Comparison of ENCODE assay signal across 9 mouse cellular contexts in genomic region chr15:89174889-89175339, GRCm38 (mm10). TPM values are rescaled to one million over a fixed set of nuclear protein-coding genes. Genes with fewer than 3 reads are reported as not detected.
A peak's percentile ranks its signal among the peaks of the same experiment; 100 is the strongest.
DNase-seq lines count a peak whose midpoint lies in the region; ATAC-seq and TF ChIP-seq lines count a peak whose summit lies in the region.
"Had no signal": no experiment of that assay in that cellular context is flagged by ENCODE, and none has a peak within 500 bp of the region (broad histone marks: within the 10 kb centered on the region; RNA-seq: fewer than 3 reads in every experiment).

No protein-coding gene starts in this region.

- no peaks in the 10 kb centered on the region for H3K36me3 ChIP-seq in embryonic facial prominence, embryonic 13.5 days
- no peaks in the 10 kb centered on the region for H3K36me3 ChIP-seq in intestine, embryonic 16.5 days (ENCODE audit: control insufficient read depth, insufficient read depth, low read length)
- no peaks in the 10 kb centered on the region for H3K36me3 ChIP-seq in myocyte (ENCODE audit: control insufficient read depth, insufficient read depth)

- peak; percentile 65 for DNase-seq in left cerebral cortex, postnatal 4 days
- no peak for DNase-seq in left cerebral cortex, adult 2 months (ENCODE audit: extremely low spot score in 1 of 2, low spot score in 2 of 2)
- no peak for DNase-seq in gastrocnemius, postnatal 4 days (ENCODE audit: low spot score in 2 of 2)
- DNase-seq in left cerebral cortex, adult 8-10 months (ENCODE audit: low spot score in 2 of 2), result no peak
- DNase-seq: gastrocnemius, postnatal 14 days; layer of hippocampus, postnatal 36 days had no signal

- H3K4me2 ChIP-seq in embryonic facial prominence, embryonic 13.5 days, result peak overlapping the region; percentile 99
- peak overlapping the region; percentile 99; the same call in 1 of the 2 replicates for H3K4me2 ChIP-seq in intestine, embryonic 16.5 days (ENCODE audit: low read depth, low read length)
- H3K4me2 ChIP-seq in myocyte (ENCODE audit: low read depth), result no peak overlapping the region

- H3K4me1 ChIP-seq in embryonic facial prominence, embryonic 13.5 days, result peaks cover 96% of the 10 kb centered on the region
- peaks cover 85% of the 10 kb centered on the region for H3K4me1 ChIP-seq in intestine, embryonic 16.5 days (ENCODE audit: control insufficient read depth, insufficient read depth, low read length)

- H3K9ac ChIP-seq in embryonic facial prominence, embryonic 13.5 days, result no peak overlapping the region
- peak overlapping the region; percentile 83 for H3K9ac ChIP-seq in intestine, embryonic 16.5 days (ENCODE audit: low read depth, low read length)

- WGBS in embryonic facial prominence, embryonic 13.5 days, result 58% methylated on average over 11 of the region's 11 CpGs
- whole genome bisulfite sequencing in intestine, embryonic 16.5 days, result 46% methylated on average over 11 of the region's 11 CpGs

- no peak for TF ChIP-seq POLR2A in myocyte (IDR thresholded peaks at IDR 0.05; ENCODE audit: insufficient read length, low read depth)

- H3ac ChIP-seq in myocyte (ENCODE audit: control insufficient read depth, insufficient read length), result no peak overlapping the region

- H3K4me3 ChIP-seq in left cerebral cortex, adult 2 months, result no peak overlapping the region
- H3K4me3 ChIP-seq in embryonic facial prominence, embryonic 13.5 days, result peak overlapping the region; percentile 55; the same call in 1 of the 2 replicates
- no peak overlapping the region for H3K4me3 ChIP-seq in intestine, embryonic 16.5 days (ENCODE audit: low read length)
- H3K4me3 ChIP-seq in myocyte, result no peak overlapping the region

- H3K79me2 ChIP-seq in myocyte (ENCODE audit: control insufficient read depth, insufficient read depth), result peaks cover 97% of the 10 kb centered on the region

- ATAC-seq in embryonic facial prominence, embryonic 13.5 days (ENCODE audit: insufficient number of reproducible peaks, insufficient read depth, low FRiP score, low TSS enrichment, low read depth), result no peak; the same call in 1 of the 2 replicates
- ATAC-seq in intestine, embryonic 16.5 days, result no peak

- intact Hi-C loops in left cerebral cortex, postnatal 4 days (cut with DNase I), result no loop called here
- intact Hi-C loops in left cerebral cortex, adult 2 months (cut with DNase I), result no loop called here

- no peaks in the 10 kb centered on the region for H3K9me3 ChIP-seq in embryonic facial prominence, embryonic 13.5 days
- H3K9me3 ChIP-seq in intestine, embryonic 16.5 days (ENCODE audit: control insufficient read depth, low read length), result no peaks in the 10 kb centered on the region

- TF ChIP-seq CTCF in left cerebral cortex, adult 2 months (IDR thresholded peaks at IDR 0.05), result no peak

- no peaks in the 10 kb centered on the region for H3K27me3 ChIP-seq in embryonic facial prominence, embryonic 13.5 days
- H3K27me3 ChIP-seq in intestine, embryonic 16.5 days (replicated peaks; ENCODE audit: control insufficient read depth, insufficient read depth, low read length), result no peaks in the 10 kb centered on the region
- H3K27me3 ChIP-seq in myocyte (ENCODE audit: control insufficient read depth, insufficient read depth, insufficient read length), result no peaks in the 10 kb centered on the region

- H3K27ac ChIP-seq in left cerebral cortex, adult 2 months, result no peak overlapping the region
- H3K27ac ChIP-seq in embryonic facial prominence, embryonic 13.5 days, result peak overlapping the region; percentile 55; the same call in 1 of the 2 replicates
- peak overlapping the region; percentile 34; the same call in 1 of the 2 replicates for H3K27ac ChIP-seq in intestine, embryonic 16.5 days (ENCODE audit: low read length)

TF ChIP-seq in myocyte, 11 proteins besides CTCF, POLR2A, EP300 and RAD21:
- TF ChIP-seq POLR2AphosphoS2 (IDR thresholded peaks at IDR 0.05; ENCODE audit: insufficient read length, low read depth), result peak; percentile 14
- no peak for TF ChIP-seq MYOD1 (IDR thresholded peaks at IDR 0.05; ENCODE audit: control insufficient read depth in 1 of 3, insufficient read length in 2 of 3, low read depth in 2 of 3)
TF ChIP-seq in myocyte: peak in this region for 1.

RNA-seq across cellular contexts. Expression of gene Plxnb2, which starts 5.7 kb away (rescaled TPM):
- 100 to 1,000 TPM; 100 TPM for total RNA-seq in left cerebral cortex, postnatal 4 days (2021)
- total RNA-seq in left cerebral cortex, adult 2 months (2021), result 10 to 100 TPM; 49.4 to 53.3 TPM
- polyA plus RNA-seq in embryonic facial prominence, embryonic 13.5 days (2015; fragmentation: Nextera tagmentation; extraction: Ambion mirVana), result 130 and 157 TPM in 2 replicates
- polyA plus RNA-seq in intestine, embryonic 16.5 days (2015; fragmentation: Nextera tagmentation; extraction: Ambion mirVana), result 98.5 and 104 TPM in 2 replicates
- polyA plus RNA-seq in myocyte (2012; fragmentation: generic; extraction: Trizol), result 278 TPM
- 10 to 100 TPM; 81.0 to 84.7 TPM for total RNA-seq in gastrocnemius, postnatal 4 days (2021)
- total RNA-seq in left cerebral cortex, adult 8-10 months (2022), result 10 to 100 TPM; 42.6 to 60.9 (median 54.8) TPM

RNA-seq across cellular contexts. Expression of gene Dennd6b, which starts 21.4 kb away (rescaled TPM):
- 10 to 100 TPM; 46.6 to 49.4 TPM for total RNA-seq in left cerebral cortex, postnatal 4 days (2021)
- 10 to 100 TPM; 52.2 to 53.9 TPM for total RNA-seq in left cerebral cortex, adult 2 months (2021)
- polyA plus RNA-seq in embryonic facial prominence, embryonic 13.5 days (2015; fragmentation: Nextera tagmentation; extraction: Ambion mirVana), result 21.3 TPM in 2 replicates
- polyA plus RNA-seq in intestine, embryonic 16.5 days (2015; fragmentation: Nextera tagmentation; extraction: Ambion mirVana), result 10.9 and 13.0 TPM in 2 replicates
- polyA plus RNA-seq in myocyte (2012; fragmentation: generic; extraction: Trizol), result 6.6 TPM
- total RNA-seq in gastrocnemius, postnatal 4 days (2021), result 1 to 10 TPM; 7.9 to 9.0 TPM
- total RNA-seq in left cerebral cortex, adult 8-10 months (2022), result 10 to 100 TPM; 46.2 to 59.3 (median 50.7) TPM

RNA-seq across cellular contexts. Expression of gene Mapk11, which starts 25.5 kb away (rescaled TPM):
- 10 to 100 TPM; 34.4 to 36.6 TPM for total RNA-seq in left cerebral cortex, postnatal 4 days (2021)
- total RNA-seq in left cerebral cortex, adult 2 months (2021), result 10 to 100 TPM; 61.8 to 63.5 TPM
- 13.3 and 13.5 TPM in 2 replicates for polyA plus RNA-seq in embryonic facial prominence, embryonic 13.5 days (2015; fragmentation: Nextera tagmentation; extraction: Ambion mirVana)
- 4.7 and 5.0 TPM in 2 replicates for polyA plus RNA-seq in intestine, embryonic 16.5 days (2015; fragmentation: Nextera tagmentation; extraction: Ambion mirVana)
- 9.1 TPM for polyA plus RNA-seq in myocyte (2012; fragmentation: generic; extraction: Trizol)
- 1 to 10 TPM; 3.4 to 4.1 TPM for total RNA-seq in gastrocnemius, postnatal 4 days (2021)
- 10 to 100 TPM; 35.8 to 40.9 (median 39.4) TPM for total RNA-seq in left cerebral cortex, adult 8-10 months (2022)

RNA-seq across cellular contexts. Expression of gene Mapk12, which starts 34.4 kb away (rescaled TPM):
- total RNA-seq in left cerebral cortex, postnatal 4 days (2021), result 1 to 10 TPM; 4.1 to 5.0 TPM
- total RNA-seq in left cerebral cortex, adult 2 months (2021), result 1 to 10 TPM; 8.3 to 9.3 TPM
- 4.6 and 4.7 TPM in 2 replicates for polyA plus RNA-seq in embryonic facial prominence, embryonic 13.5 days (2015; fragmentation: Nextera tagmentation; extraction: Ambion mirVana)
- 2.7 and 3.1 TPM in 2 replicates for polyA plus RNA-seq in intestine, embryonic 16.5 days (2015; fragmentation: Nextera tagmentation; extraction: Ambion mirVana)
- 35.0 TPM for polyA plus RNA-seq in myocyte (2012; fragmentation: generic; extraction: Trizol)
- 10 to 100 TPM; 54.4 to 57.3 TPM for total RNA-seq in gastrocnemius, postnatal 4 days (2021)
- total RNA-seq in left cerebral cortex, adult 8-10 months (2022), result 10 to 100 TPM in 2 of 4 experiments, 1 to 10 TPM in 2; 9.5 to 10.6 (median 10.1) TPM

RNA-seq across cellular contexts. Expression of gene Ppp6r2, which starts 36.4 kb away (rescaled TPM):
- 100 to 1,000 TPM; 163 to 165 TPM for total RNA-seq in left cerebral cortex, postnatal 4 days (2021)
- 100 to 1,000 TPM; 161 to 171 TPM for total RNA-seq in left cerebral cortex, adult 2 months (2021)
- 40.0 and 41.7 TPM in 2 replicates for polyA plus RNA-seq in embryonic facial prominence, embryonic 13.5 days (2015; fragmentation: Nextera tagmentation; extraction: Ambion mirVana)
- 18.0 and 20.1 TPM in 2 replicates for polyA plus RNA-seq in intestine, embryonic 16.5 days (2015; fragmentation: Nextera tagmentation; extraction: Ambion mirVana)
- polyA plus RNA-seq in myocyte (2012; fragmentation: generic; extraction: Trizol), result 43.6 TPM
- 10 to 100 TPM; 64.2 to 70.0 TPM for total RNA-seq in gastrocnemius, postnatal 4 days (2021)
- total RNA-seq in left cerebral cortex, adult 8-10 months (2022), result 100 to 1,000 TPM; 150 to 165 (median 161) TPM

Comparison
In these comparisons a context has a peak if more than half of its experiments do, and no peak if none do; other contexts are left out.
1. RNA of gene Dennd6b, which starts 21.4 kb away (total RNA-seq): 52.2 to 53.9 TPM in left cerebral cortex, adult 2 months, 46.2 to 59.3 TPM in left cerebral cortex, adult 8-10 months and 46.6 to 49.4 TPM in left cerebral cortex, postnatal 4 days; 7.9 to 9.0 TPM in gastrocnemius, postnatal 4 days; every median in the first group is over 4 times any median in the second.
2. RNA of gene Mapk11, which starts 25.5 kb away (total RNA-seq): 61.8 to 63.5 TPM in left cerebral cortex, adult 2 months, 35.8 to 40.9 TPM in left cerebral cortex, adult 8-10 months and 34.4 to 36.6 TPM in left cerebral cortex, postnatal 4 days; 3.4 to 4.1 TPM in gastrocnemius, postnatal 4 days; every median in the first group is over 4 times any median in the second.